Mouse (Mus musculus): Measurements from ENCODE around the gene Rnf43. TPM values are rescaled to one million over a fixed set of nuclear protein-coding genes. Genes with fewer than 3 reads are reported as not detected.

Gene Rnf43
- polyA plus RNA-seq, 1 experiment: not detected

DNA sequence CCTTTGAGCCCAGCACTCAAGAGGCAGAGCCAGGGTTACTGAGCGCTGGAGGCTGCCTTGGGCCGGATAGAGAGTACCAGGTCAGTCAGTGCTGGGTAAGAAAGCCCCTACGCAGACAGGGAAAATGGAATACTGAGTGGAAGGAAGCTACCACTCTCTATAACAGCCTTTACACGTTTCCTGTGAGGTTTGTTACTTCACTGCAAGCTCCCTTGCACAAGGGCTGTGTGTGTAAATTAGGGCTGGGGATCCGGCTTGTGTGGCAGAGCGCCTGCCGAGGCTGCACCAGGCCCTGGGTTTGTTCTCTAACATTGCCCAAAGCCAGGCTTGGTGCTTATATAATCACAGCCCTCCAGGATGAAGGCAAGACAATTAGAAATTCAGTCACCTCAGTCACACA lies 57.0 kb downstream of the Rnf43 start:
- Histone ChIP-seq H3K27ac (replicated peaks; ENCODE audit: low read depth, low read length) (no peak overlapping the region), H3K4me1 (ENCODE audit: control insufficient read depth, insufficient read depth, insufficient read length, low read length) (no peaks in the 10 kb centered on the region), H3K4me3 (ENCODE audit: insufficient read depth, low read depth, low read length) (no peak overlapping the region)

- Histone ChIP-seq H3K4me1 (ENCODE audit: control insufficient read depth, insufficient read depth, insufficient read length, low read length) (no peaks in the 10 kb centered on the region), H3K4me3 (ENCODE audit: insufficient read depth, low read depth, low read length) (no peak overlapping the region), H3K27ac (replicated peaks; ENCODE audit: low read depth, low read length) (no peak overlapping the region)
Measured at GRCm38 (mm10) chr11:87720324-87720723, 57.8 kb downstream of the Rnf43 start.

DNA sequence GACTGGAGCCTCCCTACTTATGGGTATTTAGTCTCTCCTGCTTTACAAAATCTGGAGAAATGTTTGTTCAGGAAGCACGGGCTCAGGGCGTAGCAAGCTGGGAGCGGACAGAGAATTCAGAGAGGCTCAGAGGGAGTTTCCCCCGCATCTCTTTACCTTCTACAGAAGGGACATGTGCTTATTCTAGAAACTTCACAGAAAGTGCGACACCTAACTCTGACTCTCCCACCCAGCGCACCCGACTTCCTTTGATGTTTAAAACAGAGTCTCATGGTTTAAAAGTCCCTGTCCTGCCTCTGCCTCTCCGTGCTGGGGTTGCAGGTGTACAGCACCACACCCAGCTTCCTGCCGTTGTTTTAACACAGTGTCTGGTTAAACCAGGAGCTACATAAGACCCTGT lies 58.3 kb downstream of the Rnf43 start:
- H3K4me3 ChIP-seq (ENCODE audit: insufficient read depth, low read depth, low read length): no peak overlapping the region
- H3K4me1 ChIP-seq (ENCODE audit: control insufficient read depth, insufficient read depth, insufficient read length, low read length): no peaks in the 10 kb centered on the region
- no peak overlapping the region for H3K27ac ChIP-seq (replicated peaks; ENCODE audit: low read depth, low read length)

DNA sequence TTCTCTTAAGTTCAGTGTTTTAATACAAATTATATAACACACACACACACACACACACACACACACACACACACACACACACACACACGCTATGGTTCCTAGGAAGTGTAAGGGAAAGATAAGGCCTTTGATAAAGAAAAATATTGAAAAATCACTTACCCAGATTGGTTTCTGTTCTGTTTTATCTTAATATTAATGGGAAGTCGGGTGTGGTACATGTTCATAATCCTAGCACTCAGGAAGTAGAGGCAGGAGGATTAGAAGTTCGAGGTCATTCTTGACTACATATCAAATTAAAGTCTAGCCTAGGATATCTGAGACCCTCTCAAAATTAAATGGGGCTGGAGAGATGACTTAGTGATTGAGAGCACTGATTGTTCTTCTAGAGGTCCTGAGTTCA lies 59.6 kb downstream of the Rnf43 start:
- H3K4me1 ChIP-seq (ENCODE audit: control insufficient read depth, insufficient read depth, insufficient read length, low read length): no peaks in the 10 kb centered on the region
- no peak overlapping the region for H3K27ac ChIP-seq (replicated peaks; ENCODE audit: low read depth, low read length)
- H3K4me3 ChIP-seq (ENCODE audit: insufficient read depth, low read depth, low read length): no peak overlapping the region

- no peak overlapping the region for H3K4me3 ChIP-seq (ENCODE audit: insufficient read depth, low read depth, low read length)
Measured at GRCm38 (mm10) chr11:87722891-87723290, 60.4 kb downstream of the Rnf43 start.

DNA sequence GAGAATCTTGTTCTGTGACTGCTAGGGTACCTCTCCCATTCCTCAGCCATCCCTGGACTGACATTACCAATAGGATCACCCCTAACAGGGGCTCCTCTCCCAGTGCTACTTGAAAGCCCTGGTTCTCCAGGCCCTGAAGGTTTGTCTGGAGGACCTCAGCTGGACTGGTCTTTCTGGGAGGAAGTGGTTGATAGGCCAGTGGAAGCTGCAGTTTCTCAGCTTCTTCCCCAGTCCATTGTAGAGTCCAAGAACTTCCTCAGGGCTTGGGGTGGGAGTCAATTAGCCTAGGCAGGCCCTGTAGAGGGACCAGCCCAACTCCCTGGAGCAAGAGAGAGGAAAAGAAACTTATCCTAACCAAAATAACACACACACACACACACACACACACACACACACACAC lies 63.0 kb downstream of the Rnf43 start:
- H3K4me1 ChIP-seq (ENCODE audit: control insufficient read depth, insufficient read depth, insufficient read length, low read length): no peaks in the 10 kb centered on the region
- H3K4me3 ChIP-seq (ENCODE audit: insufficient read depth, low read depth, low read length): no peak overlapping the region
- no peak overlapping the region for H3K27ac ChIP-seq (replicated peaks; ENCODE audit: low read depth, low read length)

More at GRCm38 (mm10) chr11:87722891-87723290, 60.4 kb downstream of the Rnf43 start:
- H3K4me1 ChIP-seq (ENCODE audit: control insufficient read depth, insufficient read depth, insufficient read length, low read length): no peaks in the 10 kb centered on the region
- H3K27ac ChIP-seq (replicated peaks; ENCODE audit: low read depth, low read length): no peak overlapping the region

- Histone ChIP-seq H3K4me3 (ENCODE audit: insufficient read depth, low read depth, low read length) (no peak overlapping the region), H3K27ac (replicated peaks; ENCODE audit: low read depth, low read length) (no peak overlapping the region), H3K4me1 (ENCODE audit: control insufficient read depth, insufficient read depth, insufficient read length, low read length) (no peaks in the 10 kb centered on the region)
Measured at GRCm38 (mm10) chr11:87725964-87726562, 63.5 kb downstream of the Rnf43 start.

DNA sequence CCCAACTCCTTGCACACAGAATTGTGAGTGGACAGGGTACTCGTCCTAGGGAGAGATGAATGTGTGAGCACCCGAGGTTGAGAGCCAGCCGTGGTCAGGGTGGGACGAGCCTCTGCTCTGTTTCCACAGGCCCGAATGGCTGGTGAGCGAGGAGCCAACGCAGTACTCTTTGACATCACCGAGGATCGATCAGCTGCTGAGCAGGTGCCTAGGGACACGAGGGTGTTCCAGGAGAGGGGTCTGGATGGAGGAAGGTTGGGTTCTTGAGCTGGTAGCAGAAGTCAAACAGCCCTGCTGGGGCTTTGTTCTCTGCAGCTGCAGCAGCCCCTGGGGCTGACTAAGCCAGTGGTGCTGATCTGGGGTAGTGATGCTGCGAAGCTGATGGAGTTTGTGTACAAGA lies 64.5 kb downstream of the Rnf43 start:
- H3K4me1 ChIP-seq (ENCODE audit: control insufficient read depth, insufficient read depth, insufficient read length, low read length): no peaks in the 10 kb centered on the region
- H3K27ac ChIP-seq (replicated peaks; ENCODE audit: low read depth, low read length): no peak overlapping the region
- H3K4me3 ChIP-seq (ENCODE audit: insufficient read depth, low read depth, low read length): no peak overlapping the region

DNA sequence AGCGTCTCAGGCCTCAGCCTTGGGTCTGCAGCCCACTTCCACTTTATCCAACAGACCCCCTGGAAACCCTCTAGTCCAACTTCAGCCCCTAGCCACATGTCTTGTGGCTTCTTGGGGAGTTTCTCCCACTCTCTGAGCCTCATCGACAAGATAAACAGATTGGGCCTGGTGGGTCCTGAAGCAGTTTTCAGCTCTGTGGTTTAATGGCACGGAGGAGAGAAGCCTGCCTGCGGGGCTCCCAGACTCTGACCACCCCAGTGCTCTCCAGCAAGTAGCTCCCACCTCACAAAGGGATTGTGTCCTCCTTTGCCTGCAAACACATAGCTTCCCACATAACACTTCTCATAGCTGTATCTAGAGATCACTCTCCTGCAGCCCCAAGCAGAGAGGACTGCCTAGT lies 64.9 kb downstream of the Rnf43 start:
- Histone ChIP-seq H3K27ac (replicated peaks; ENCODE audit: low read depth, low read length) (no peak overlapping the region), H3K4me1 (ENCODE audit: control insufficient read depth, insufficient read depth, insufficient read length, low read length) (no peaks in the 10 kb centered on the region), H3K4me3 (ENCODE audit: insufficient read depth, low read depth, low read length) (no peak overlapping the region)

GRCm38 (mm10) chr11:87728850-87729592 lies 66.5 kb downstream of the Rnf43 start:
- Histone ChIP-seq H3K4me3 (ENCODE audit: insufficient read depth, low read depth, low read length) (no peak overlapping the region), H3K4me1 (ENCODE audit: control insufficient read depth, insufficient read depth, insufficient read length, low read length) (no peaks in the 10 kb centered on the region), H3K27ac (replicated peaks; ENCODE audit: low read depth, low read length) (no peak overlapping the region)

DNA sequence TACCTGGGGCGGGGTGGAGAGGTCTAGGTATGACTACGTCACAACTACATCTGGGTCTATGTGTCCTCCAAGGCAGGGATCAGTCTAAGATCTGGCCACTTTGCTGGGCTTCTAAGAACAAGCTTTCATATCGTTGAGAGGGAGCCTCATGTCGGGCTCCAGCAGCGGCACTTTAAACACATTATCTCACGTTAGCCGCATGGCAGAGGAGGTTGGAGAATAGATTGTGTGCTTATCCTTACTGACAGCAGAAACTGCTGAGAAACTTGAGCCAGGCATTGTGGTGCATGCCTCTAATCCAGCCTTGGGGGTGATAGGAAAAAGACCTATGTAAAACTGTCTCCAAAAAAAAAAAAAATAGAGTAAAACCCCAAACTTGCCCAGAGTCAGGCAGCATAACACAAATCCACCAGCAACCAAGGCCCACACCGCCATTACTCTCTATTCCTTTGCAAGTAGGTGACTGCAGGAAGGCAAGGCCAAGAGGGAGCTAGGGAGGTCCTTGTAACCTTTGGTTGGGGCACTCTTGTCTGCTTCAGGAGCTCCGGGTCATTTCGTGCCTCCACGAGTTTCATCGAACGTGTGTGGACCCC lies 67.2 kb downstream of the Rnf43 start:
- Histone ChIP-seq H3K4me3 (ENCODE audit: insufficient read depth, low read depth, low read length) (no peak overlapping the region), H3K4me1 (ENCODE audit: control insufficient read depth, insufficient read depth, insufficient read length, low read length) (no peaks in the 10 kb centered on the region), H3K27ac (replicated peaks; ENCODE audit: low read depth, low read length) (no peak overlapping the region)

- no peak overlapping the region for H3K4me3 ChIP-seq (ENCODE audit: insufficient read depth, low read depth, low read length)
- no peaks in the 10 kb centered on the region for H3K4me1 ChIP-seq (ENCODE audit: control insufficient read depth, insufficient read depth, insufficient read length, low read length)
- no peak overlapping the region for H3K27ac ChIP-seq (replicated peaks; ENCODE audit: low read depth, low read length)
Measured at GRCm38 (mm10) chr11:87730652-87731310, 68.3 kb downstream of the Rnf43 start.

DNA sequence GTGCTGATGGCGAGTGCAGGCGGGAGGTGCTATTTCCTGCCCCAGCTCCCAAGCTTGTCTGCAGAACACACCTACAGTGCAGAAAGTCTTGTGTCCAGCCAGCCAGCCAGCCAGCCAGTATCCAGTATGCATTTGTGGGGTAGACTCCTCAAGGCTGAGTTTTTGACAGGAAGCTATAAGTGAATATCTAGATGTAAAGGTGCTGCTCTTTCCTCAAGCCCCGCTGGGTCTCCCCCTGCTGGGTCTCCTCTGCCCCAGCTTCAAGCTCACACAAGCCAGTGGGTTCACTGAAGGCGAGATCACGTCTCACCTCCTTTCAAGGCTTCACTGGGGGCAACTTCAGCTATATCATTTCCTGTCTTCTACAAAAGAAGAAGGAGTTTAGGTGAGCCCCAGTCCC lies 71.8 kb downstream of the Rnf43 start:
- H3K27ac ChIP-seq (replicated peaks; ENCODE audit: low read depth, low read length): no peak overlapping the region
- no peak overlapping the region for H3K4me3 ChIP-seq (ENCODE audit: insufficient read depth, low read depth, low read length)
- H3K4me1 ChIP-seq (ENCODE audit: control insufficient read depth, insufficient read depth, insufficient read length, low read length): no peaks in the 10 kb centered on the region

DNA sequence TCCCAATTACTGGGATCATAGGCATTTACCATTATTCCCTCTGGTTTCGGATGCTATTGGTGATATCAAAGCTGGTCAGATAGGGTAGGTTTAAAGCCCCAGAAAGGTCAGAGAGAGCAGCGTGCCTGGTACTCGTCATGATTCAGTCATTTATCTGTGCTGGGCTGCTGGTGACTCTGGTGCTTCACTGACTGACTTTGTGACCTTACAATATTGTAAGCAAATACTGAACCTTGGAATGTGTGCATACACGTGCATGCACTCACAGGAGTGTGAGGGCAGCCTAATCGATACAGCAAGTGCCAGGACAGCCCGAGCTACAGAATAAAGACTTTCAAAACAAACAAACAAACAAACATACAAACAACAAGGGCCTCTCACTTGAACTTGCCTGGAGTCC lies 73.2 kb downstream of the Rnf43 start:
- H3K27ac ChIP-seq (replicated peaks; ENCODE audit: low read depth, low read length): no peak overlapping the region
- no peaks in the 10 kb centered on the region for H3K4me1 ChIP-seq (ENCODE audit: control insufficient read depth, insufficient read depth, insufficient read length, low read length)

DNA sequence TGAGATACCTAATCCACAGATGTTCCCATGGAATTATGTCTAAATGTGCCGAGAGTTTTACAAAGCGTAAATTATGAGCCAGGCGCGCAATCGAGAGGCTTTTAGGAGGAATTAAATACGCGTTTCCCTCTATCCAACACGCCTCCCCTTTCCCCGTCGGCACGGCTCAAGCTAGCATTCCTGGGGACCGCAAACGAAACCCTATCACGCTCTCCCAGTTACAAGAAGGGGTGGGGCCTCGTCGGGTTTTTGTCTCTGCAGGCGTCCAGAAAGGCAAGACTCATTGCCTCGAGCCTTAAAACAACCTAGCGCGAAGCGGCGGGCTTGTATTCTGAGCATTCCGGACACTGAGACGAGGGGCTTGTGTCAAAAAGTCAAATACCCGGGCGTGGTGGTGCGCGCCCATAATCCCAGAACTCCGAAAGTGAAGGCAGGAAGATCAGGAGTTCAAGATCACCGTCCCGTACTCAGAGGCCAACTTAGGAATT lies 74.2 kb downstream of the Rnf43 start:
- Histone ChIP-seq H3K4me3 (ENCODE audit: insufficient read depth, low read depth, low read length) (peak overlapping the region; percentile 82), H3K27ac (replicated peaks; ENCODE audit: low read depth, low read length) (peak overlapping the region; percentile 49), H3K4me1 (ENCODE audit: control insufficient read depth, insufficient read depth, insufficient read length, low read length) (no peaks in the 10 kb centered on the region)

More for the DNA sequence above, 73.2 kb downstream of the Rnf43 start:
- H3K4me3 ChIP-seq (ENCODE audit: insufficient read depth, low read depth, low read length): no peak overlapping the region
